Mouse (Mus musculus): ENCODE data around the gene Sorcs3.

DNA sequence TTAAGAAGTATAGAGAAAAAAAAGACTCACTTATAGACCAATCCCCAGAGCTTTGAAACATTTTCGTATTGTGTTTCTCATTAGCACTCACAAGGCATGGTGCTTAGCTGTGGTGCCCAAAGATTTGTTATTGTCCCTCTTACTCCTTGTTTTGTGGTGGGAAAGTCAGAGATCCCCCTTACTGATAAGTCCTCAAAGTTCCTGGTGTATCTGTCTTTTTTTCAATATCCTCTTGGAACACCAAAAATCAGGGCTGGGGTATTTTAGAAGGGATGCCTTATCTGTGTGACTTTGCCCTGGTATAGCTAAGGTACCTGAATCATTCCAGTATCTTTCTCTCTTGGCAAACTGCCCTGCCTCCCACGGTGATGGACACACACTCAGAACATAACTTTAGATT is 92.6 kb downstream of the Sorcs3 start:
- TF ChIP-seq CTCF (IDR thresholded peaks at IDR 0.05; ENCODE audit: low read depth) (no peak), EP300 (IDR thresholded peaks at IDR 0.05; ENCODE audit: low read depth) (no peak)
